Mouse (Mus musculus) right cerebral cortex, postnatal 25 days (tissue): ENCODE data around the gene Ak6.

Source experiments
- DNase-seq: peaks from one replicate; pipeline ENCODE4 v3.0.0; 2022

The Ak6 gene

GRCm38 (mm10) chr13:100650550-100651438 lies at the start of gene Ak6, which contains the start of gene Rad17:
TSS of gene Ak6 (plus strand) at chr13:100650979.
TSS of gene Rad17 (minus strand) at chr13:100651051.
- DNase-seq: peak; percentile 95

- no peak for DNase-seq
Measured at GRCm38 (mm10) chr13:100601034-100601433, 49.7 kb upstream of the Ak6 start.

- DNase-seq: no peak
Measured at GRCm38 (mm10) chr13:100602239-100602902, 48.4 kb upstream of the Ak6 start.

DNA sequence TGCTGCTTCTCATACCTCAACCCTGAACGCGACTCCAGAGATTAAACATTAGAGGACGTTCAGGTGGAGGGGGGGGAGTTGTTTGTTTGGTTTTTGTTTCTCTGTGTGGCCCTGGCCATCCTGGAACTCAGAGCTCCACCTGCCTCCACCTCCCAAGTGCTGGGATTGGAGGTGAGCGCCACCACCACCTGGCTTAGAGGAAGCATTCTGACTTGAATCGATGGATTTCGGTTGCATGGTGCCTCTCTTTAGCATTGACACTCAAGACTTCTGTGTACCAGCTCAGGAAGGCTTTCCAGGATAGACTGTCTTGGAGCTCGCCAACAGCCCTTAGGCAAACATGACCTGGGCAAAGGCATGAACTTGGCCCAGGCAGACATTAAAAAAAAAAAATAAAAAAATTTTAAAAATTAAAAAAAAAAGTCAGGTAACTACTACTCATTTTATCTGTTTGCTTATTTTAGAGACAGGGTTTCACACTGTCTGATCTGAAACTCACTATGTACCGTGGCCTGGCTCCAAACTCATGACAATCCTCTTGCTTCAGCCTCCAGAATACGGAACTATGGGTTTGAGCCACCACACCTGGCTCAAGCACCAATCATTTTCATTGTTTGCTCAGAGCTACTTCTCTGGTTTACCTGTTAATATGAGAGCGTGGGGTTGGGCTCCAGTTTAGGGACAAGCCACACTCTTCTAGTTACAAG lies 47.6 kb upstream of the Ak6 start:
- DNase-seq: no peak

GRCm38 (mm10) chr13:100603738-100604095 lies 47.1 kb upstream of the Ak6 start:
- DNase-seq: no peak

- DNase-seq: no peak
Measured at GRCm38 (mm10) chr13:100605845-100606244, 44.9 kb upstream of the Ak6 start.

- DNase-seq: no peak
Measured at GRCm38 (mm10) chr13:100607756-100608155, 43.0 kb upstream of the Ak6 start.

GRCm38 (mm10) chr13:100611266-100611665 lies 39.5 kb upstream of the Ak6 start:
- no peak for DNase-seq

- DNase-seq: no peak
Measured at GRCm38 (mm10) chr13:100612251-100612650, 38.5 kb upstream of the Ak6 start.

- no peak for DNase-seq
Measured at GRCm38 (mm10) chr13:100612903-100613302, 37.9 kb upstream of the Ak6 start.

- DNase-seq: peak; percentile 62
Measured at GRCm38 (mm10) chr13:100616181-100617087, 34.3 kb upstream of the Ak6 start, which contains the start of gene Marveld2. TSS of gene Marveld2 (minus strand) at chr13:100616971.

GRCm38 (mm10) chr13:100617583-100617982 lies 33.2 kb upstream of the Ak6 start:
- no peak for DNase-seq

DNA sequence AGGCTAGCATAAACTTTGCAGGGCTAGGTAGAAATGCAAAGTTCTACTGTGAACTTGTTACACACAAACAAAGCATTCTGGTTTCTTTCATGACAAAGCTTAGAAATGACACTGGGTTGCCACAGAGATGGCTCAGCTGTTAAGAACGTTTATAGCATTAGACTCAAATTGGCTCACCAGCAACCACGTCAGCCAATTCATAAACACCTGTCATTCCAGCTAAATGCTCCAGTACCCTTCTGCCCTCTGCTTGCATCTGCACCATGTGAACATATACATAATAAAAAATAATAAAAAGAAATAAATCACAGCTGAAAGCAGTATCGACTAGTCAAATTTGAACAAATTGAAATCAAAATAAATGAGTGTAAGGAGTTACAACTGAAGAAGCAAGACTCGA lies 28.5 kb upstream of the Ak6 start:
- DNase-seq: no peak

DNA sequence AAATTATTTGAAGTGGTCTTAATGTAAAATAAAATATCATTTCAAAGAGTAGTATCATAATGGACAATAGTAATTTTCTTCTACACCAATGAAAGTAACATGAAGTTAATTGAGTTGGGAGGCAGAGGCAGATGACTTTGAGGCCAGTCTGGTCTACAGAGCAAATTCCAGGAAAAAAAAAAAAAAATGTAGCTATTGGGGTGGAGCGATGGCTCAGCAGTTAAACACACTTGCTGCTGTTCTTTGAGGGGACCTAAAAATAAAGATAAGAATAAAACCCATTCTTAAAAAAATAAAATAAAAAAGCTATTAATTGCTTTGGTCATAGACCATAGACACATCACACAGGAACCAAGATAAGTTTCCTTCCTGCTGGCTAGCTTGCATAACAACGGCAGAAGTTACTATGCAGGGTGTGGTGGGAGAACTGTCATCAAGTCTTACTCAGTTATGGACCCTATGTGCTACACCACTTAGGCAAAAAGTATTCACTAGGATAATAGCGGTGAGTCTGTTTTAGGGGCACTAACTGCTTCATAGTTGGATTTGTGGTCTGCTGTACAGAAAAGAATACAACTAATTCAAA lies 16.6 kb upstream of the Ak6 start:
- DNase-seq: no peak

DNA sequence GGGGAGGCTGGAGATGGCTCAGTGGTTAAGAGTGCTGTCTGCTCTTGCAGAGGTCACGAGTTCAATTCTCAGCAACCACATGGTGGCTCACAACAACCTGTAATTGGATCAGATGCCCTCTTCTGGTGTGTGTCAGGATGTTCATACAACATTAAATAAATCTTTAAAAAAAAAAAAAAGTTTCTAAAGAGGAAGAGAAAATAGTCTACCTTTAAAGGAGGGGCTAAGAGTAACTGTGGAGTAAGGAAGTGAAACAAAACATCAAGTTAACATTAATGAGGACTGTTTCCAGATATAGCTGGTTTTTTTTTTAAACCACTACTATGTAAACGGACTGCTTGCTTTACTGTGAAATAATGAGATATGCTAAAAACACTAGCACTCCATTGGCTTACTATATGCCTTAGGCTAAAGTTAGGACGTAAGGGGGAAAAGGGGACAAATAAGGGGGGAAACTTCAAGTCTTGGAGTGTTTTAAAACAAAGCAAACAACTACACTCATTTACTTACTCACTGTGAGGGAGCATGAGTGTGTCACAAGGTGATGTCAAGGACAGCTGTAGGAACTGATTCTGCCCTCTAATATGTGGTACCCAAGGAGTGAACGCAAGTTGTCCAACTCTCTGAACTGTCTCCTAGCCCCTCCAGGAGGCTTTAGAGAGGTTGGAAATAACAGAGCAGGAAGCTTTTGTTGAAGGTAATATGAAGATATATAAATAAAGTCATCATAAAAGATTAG lies 8.1 kb upstream of the Ak6 start:
- DNase-seq: no peak

DNA sequence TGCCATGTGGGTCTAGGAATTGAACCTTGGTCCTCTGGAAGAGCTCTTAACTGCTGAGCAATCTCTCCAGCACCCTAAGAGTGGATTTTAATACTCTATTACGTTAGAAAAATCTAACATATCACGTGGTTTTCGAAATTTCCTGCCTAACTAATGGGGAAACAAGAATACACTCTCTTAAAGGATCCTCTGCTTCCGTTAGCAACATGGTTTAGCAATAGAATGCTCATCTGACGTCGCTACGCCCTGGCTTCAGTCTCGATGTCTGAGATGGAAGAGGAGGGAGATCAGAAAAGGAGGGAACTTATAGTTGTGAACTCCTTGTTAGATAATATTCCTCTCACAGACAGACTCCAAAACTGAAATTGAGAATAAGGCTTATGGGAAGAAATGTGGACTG lies 2.6 kb upstream of the Ak6 start:
- no peak for DNase-seq

- no peak for DNase-seq
Measured at GRCm38 (mm10) chr13:100651439-100652186, 834 bp downstream of the Ak6 start, which contains the start of gene Taf9. TSS of gene Taf9 (plus strand) at chr13:100651579.

GRCm38 (mm10) chr13:100658091-100658490 lies 7.3 kb downstream of the Ak6 start:
- DNase-seq: no peak

DNA sequence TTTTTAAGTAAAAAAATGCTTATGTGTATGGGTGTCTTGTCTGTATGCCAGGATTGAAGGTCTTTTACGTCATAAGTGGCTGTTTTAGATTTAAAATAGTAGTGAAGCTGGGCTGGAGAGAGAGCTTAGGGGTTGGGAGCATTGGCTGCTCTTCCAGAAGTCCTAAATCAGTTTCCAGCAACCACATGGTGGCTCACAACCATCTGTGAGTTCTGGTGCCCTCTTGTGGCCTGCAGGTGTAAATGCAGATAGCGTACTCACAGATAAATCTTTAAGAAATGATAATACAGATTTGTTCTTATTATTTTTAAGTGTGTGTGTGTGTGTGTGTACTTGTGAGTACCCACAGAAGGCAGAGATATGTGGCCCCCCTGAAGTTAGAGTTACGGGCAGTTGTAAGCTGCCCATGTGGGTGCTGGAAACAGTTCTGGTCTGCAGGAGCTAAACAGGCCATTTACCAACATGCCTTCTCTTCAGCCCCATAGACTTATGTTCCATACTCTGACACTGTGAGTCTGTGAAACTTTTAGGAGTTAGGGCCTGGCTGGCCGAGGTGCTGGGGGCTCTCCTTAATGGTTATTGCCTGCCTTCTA lies 9.2 kb downstream of the Ak6 start:
- DNase-seq: peak; percentile 16
